ENCODE assay signal across 8 mouse cellular contexts in genomic region chr10:95117041-95117730, GRCm38 (mm10).
DNase-seq lines count a peak whose midpoint lies in the region; ATAC-seq and TF ChIP-seq lines count a peak whose summit lies in the region.

No protein-coding gene starts in this region.

- no peak overlapping the region for H3K4me2 ChIP-seq in stomach, postnatal 0 days (replicated peaks; ENCODE audit: low read depth)

- H3K4me1 ChIP-seq in stomach, postnatal 0 days (replicated peaks; ENCODE audit: control insufficient read depth, insufficient read depth), result no peaks in the 10 kb centered on the region; the same call in 1 of the 2 replicates

- WGBS in stomach, postnatal 0 days, result 45% methylated on average over 6 of the region's 6 CpGs

- no peak for TF ChIP-seq EP300 in stomach, postnatal 0 days (optimal IDR thresholded peaks at IDR 0.05)

- no peaks in the 10 kb centered on the region for H3K9me3 ChIP-seq in stomach, postnatal 0 days (ENCODE audit: control insufficient read depth, low read length)

- H3K4me3 ChIP-seq in stomach, postnatal 0 days (ENCODE audit: low read depth, low read length), result no peak overlapping the region

- peak; percentile 29 to 87 for DNase-seq in adrenal gland, adult (ENCODE audit: inconsistent age in 2 of 2, low spot score in 1 of 2)
- no peak for DNase-seq in adrenal gland, postnatal 25 days
- DNase-seq in ovary, adult 18-20 months (ENCODE audit: low spot score), result peak; percentile 69
- no peak for DNase-seq in ovary, postnatal 10 days (ENCODE audit: low spot score)
- DNase-seq in kidney, postnatal 14 days, result peak; percentile 56
- DNase-seq in stomach, postnatal 0 days (ENCODE audit: low spot score), result peak; percentile 29
- no peak for DNase-seq in spleen, postnatal 36 days (ENCODE audit: low spot score in 2 of 2)
- DNase-seq in urinary bladder, postnatal 14 days (ENCODE audit: low spot score), result no peak

- peak overlapping the region; percentile 56 for H3K27ac ChIP-seq in stomach, postnatal 0 days (replicated peaks)

- peak; percentile 42 for ATAC-seq in stomach, postnatal 0 days (ENCODE audit: low FRiP score, low TSS enrichment)

- H3K36me3 ChIP-seq in stomach, postnatal 0 days (ENCODE audit: control insufficient read depth, insufficient read depth, low read length), result no peaks in the 10 kb centered on the region

- no peak for TF ChIP-seq CTCF in stomach, postnatal 0 days (IDR thresholded peaks at IDR 0.05; ENCODE audit: low read depth)

- H3K27me3 ChIP-seq in stomach, postnatal 0 days (ENCODE audit: control insufficient read depth, insufficient read depth, low read length), result no peaks in the 10 kb centered on the region

- H3K9ac ChIP-seq in stomach, postnatal 0 days (ENCODE audit: low read length), result no peak overlapping the region

Comparison
In these comparisons a context has a peak if more than half of its experiments do, and no peak if none do; other contexts are left out.
1. DNase-seq: peak in adrenal gland, adult (2 of 2), ovary, adult 18-20 months (single experiment), kidney, postnatal 14 days (single experiment) and stomach, postnatal 0 days (single experiment); none in adrenal gland, postnatal 25 days (single experiment), ovary, postnatal 10 days (single experiment), spleen, postnatal 36 days (0 of 2) and urinary bladder, postnatal 14 days (single experiment).